Mouse (Mus musculus) megakaryocyte, embryonic 14.5 days (primary cell): ENCODE measurements around the gene Ninj1. TPM values are rescaled to one million over a fixed set of nuclear protein-coding genes. Genes with fewer than 3 reads are reported as not detected.

ENCODE experiments used
- H3K27me3 ChIP-seq: replicated peaks from 2 replicates; pipeline ENCODE3; 2012; ENCODE audit warnings: inconsistent platforms
- H3K36me3 ChIP-seq: replicated peaks from 2 replicates; pipeline ENCODE3; 2012; ENCODE audit warnings: low read length, inconsistent platforms, mixed read lengths
- H3K4me1 ChIP-seq: 2 replicates; pipeline ENCODE4 v1.6.1; 2012; ENCODE audit warnings: inconsistent platforms
- H3K4me3 ChIP-seq: replicated peaks from 2 replicates; pipeline ENCODE3; 2012; ENCODE audit warnings: moderate library complexity, mild to moderate bottlenecking, inconsistent platforms
- H3K9me3 ChIP-seq: 2 replicates; pipeline ENCODE4 v1.6.1; 2012; ENCODE audit warnings: inconsistent platforms
- FLI1 ChIP-seq: IDR thresholded peaks from 2 replicates; pipeline ENCODE4 v1.6.1; 2012; ENCODE audit warnings: low read length, inconsistent platforms, mixed read lengths
- GATA1 ChIP-seq: IDR thresholded peaks from 3 replicates; pipeline ENCODE4 v1.6.1; 2012; ENCODE audit warnings: mixed read lengths, low read length, inconsistent platforms, borderline replicate concordance
- polyA plus RNA-seq: library from polyadenylated mRNA; stranded (reverse); fragments of >175 nt; gene quantifications from 2 replicates; pipeline ENCODE4 v1.2.3, GENCODE M21; 2012; ENCODE audit warnings: low replicate concordance; ENCODE audit not compliant: insufficient read depth

The Ninj1 gene
- polyA plus RNA-seq, 1 experiment, result 866 TPM

GRCm38 (mm10) chr13:49194811-49195210 lies 7.5 kb downstream of the Ninj1 start:
- Histone ChIP-seq H3K27me3 (peaks cover 5% of the 10 kb centered on the region), H3K4me1 (peaks cover 100% of the 10 kb centered on the region), H3K9me3 (no peaks in the 10 kb centered on the region), H3K4me3 (peak overlapping the region; percentile 15), H3K36me3 (peaks cover 98% of the 10 kb centered on the region)
- TF ChIP-seq GATA1 (no peak), FLI1 (no peak)

DNA sequence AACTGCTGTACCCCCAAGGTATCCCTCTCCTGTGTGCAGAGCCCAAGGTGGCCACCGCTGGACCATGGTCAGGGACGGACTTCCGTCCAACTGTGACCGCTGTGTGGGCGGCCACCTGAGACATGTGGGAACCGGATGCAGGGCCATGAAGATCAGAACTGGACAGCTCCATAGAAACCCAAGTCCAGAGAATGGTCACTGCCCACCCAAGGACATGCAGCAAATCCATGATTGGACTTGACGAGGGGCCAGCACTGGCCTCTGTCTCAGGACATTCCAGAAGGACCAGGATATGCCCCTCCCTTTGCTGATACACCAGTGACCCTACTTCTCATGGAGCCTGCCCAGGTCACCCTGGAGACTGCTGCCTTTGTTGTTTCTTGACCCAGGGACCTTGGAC lies 8.4 kb downstream of the Ninj1 start:
- Histone ChIP-seq H3K27me3 (peaks cover 5% of the 10 kb centered on the region), H3K9me3 (no peaks in the 10 kb centered on the region), H3K4me1 (peaks cover 100% of the 10 kb centered on the region), H3K4me3 (peak overlapping the region; percentile 14), H3K36me3 (peaks cover 100% of the 10 kb centered on the region)
- TF ChIP-seq FLI1 (no peak), GATA1 (no peak)

DNA sequence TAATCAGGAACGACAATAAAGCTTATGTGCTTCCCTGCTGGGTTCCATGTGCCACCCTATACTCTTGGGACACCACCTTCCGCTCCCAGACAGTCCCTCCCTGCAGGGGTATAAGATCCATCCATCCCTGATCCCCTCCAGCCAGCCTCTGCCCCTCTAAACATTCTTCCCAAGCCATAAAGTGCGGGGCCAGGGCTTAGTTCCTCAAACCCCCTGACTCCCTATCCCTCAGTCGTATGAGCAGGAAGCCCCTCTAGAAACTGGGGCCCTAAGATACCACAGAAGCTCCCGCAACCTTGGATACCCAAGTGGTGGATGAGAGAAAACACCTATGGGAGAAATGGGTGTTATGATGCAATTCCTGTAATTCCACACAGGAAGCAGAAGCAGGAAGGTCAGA lies 8.9 kb downstream of the Ninj1 start:
- TF ChIP-seq FLI1 (no peak), GATA1 (no peak)
- H3K4me3 ChIP-seq, result no peak overlapping the region
- H3K9me3 ChIP-seq, result no peaks in the 10 kb centered on the region
- H3K4me1 ChIP-seq, result peaks cover 100% of the 10 kb centered on the region
- peaks cover 5% of the 10 kb centered on the region for H3K27me3 ChIP-seq
- H3K36me3 ChIP-seq, result peaks cover 100% of the 10 kb centered on the region

DNA sequence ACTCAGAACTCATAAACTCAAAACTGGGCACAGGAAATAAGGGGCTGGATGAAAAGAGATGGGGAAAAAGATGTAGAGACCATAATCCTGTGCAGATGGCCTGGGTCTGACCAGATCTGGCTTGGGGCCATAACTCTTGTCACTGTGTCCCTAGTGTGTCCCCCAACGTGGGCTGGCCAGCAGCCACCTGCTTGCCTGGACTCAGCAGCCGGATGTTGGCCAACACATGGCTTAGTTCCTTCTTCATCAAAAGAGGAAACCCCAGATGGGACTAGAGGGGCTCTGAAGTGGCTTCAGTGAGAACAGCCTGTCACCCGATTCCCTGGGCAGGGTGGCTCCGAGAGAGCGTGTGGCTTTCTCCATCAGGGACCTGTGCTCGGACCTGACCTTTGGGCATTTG lies 9.5 kb downstream of the Ninj1 start:
- peaks cover 98% of the 10 kb centered on the region for H3K36me3 ChIP-seq
- H3K27me3 ChIP-seq, result peaks cover 5% of the 10 kb centered on the region
- TF ChIP-seq FLI1, result no peak
- TF ChIP-seq GATA1, result no peak
- H3K4me3 ChIP-seq, result peak overlapping the region; percentile 67
- H3K9me3 ChIP-seq, result no peaks in the 10 kb centered on the region
- H3K4me1 ChIP-seq, result peaks cover 100% of the 10 kb centered on the region

DNA sequence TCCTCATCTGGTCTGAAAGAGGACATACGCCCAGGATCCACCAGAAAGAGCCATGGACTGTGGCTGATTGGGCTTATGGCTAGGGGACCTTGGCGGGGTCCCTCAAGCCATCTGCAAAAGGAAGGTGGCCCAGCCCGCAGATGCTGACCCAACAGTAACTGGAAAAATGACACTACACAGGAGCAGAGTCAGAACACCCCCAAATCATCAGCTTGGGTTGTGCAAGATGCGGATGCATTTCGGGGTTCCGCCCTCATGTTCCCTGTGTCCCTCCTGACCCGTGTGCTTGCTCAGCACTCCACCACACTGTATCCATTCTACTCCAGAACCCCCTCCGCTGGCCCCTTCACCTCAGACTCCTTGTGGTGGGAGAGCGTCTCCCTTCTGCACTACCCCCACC lies 11.4 kb downstream of the Ninj1 start:
- Histone ChIP-seq H3K9me3 (no peaks in the 10 kb centered on the region), H3K4me1 (peaks cover 96% of the 10 kb centered on the region), H3K4me3 (no peak overlapping the region), H3K36me3 (peaks cover 98% of the 10 kb centered on the region), H3K27me3 (peaks cover 4% of the 10 kb centered on the region)
- TF ChIP-seq GATA1, result no peak
- no peak for TF ChIP-seq FLI1

DNA sequence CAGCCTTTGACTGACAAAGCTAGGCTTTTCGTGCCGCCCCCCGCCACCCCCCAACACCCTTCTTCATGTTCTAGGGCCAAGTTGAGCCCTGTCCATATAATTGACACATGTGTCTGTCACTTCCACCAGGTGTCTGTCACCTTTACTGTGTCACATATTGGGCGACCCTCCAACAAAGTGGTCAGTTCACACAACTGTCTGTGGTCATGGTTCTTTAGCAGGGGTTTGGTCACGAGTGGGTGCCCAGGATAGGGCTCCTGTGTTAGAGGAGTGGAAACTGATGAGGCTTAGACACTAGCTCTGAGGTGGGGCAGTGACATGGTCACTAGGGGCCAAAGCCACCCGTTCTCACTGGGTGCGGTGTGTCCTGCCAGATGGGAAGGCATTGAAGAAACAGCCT lies 12.6 kb downstream of the Ninj1 start:
- Histone ChIP-seq H3K4me3 (peak overlapping the region; percentile 48), H3K27me3 (peaks cover 3% of the 10 kb centered on the region), H3K36me3 (peaks cover 98% of the 10 kb centered on the region), H3K4me1 (peaks cover 95% of the 10 kb centered on the region), H3K9me3 (no peaks in the 10 kb centered on the region)
- TF ChIP-seq GATA1 (no peak), FLI1 (no peak)

DNA sequence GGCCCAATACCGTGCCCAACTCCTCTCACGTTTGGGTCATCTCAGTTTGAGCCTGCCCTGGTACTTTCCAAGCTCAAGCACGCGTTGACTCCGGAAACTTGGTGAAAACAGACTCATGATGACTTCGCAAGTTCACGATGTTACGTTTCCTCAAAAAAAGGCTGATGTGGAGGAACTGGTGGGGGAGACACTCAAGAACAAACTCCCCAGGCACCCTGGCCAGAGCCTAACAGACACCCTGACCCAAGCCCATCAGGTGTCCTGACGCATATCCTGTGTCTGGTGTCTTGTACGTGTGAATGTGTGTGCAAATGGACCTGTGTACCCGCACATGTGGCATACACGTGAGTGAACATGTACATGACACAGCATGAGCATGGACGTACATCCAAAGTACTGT lies 13.4 kb downstream of the Ninj1 start:
- TF ChIP-seq GATA1, result no peak
- TF ChIP-seq FLI1, result no peak
- H3K27me3 ChIP-seq, result peaks cover 3% of the 10 kb centered on the region
- H3K4me1 ChIP-seq, result peaks cover 95% of the 10 kb centered on the region
- H3K9me3 ChIP-seq, result no peaks in the 10 kb centered on the region
- H3K4me3 ChIP-seq, result peak overlapping the region; percentile 88
- H3K36me3 ChIP-seq, result peaks cover 98% of the 10 kb centered on the region

- H3K9me3 ChIP-seq, result no peaks in the 10 kb centered on the region
- H3K36me3 ChIP-seq, result peaks cover 95% of the 10 kb centered on the region
- peaks cover 3% of the 10 kb centered on the region for H3K27me3 ChIP-seq
- H3K4me3 ChIP-seq, result no peak overlapping the region
- TF ChIP-seq FLI1, result no peak
- TF ChIP-seq GATA1, result no peak
- H3K4me1 ChIP-seq, result peaks cover 94% of the 10 kb centered on the region
Measured at GRCm38 (mm10) chr13:49202556-49202955, 15.3 kb downstream of the Ninj1 start.

GRCm38 (mm10) chr13:49205381-49205998 lies 18.2 kb downstream of the Ninj1 start:
- Histone ChIP-seq H3K4me1 (peaks cover 94% of the 10 kb centered on the region), H3K27me3 (no peaks in the 10 kb centered on the region), H3K9me3 (no peaks in the 10 kb centered on the region), H3K36me3 (peaks cover 92% of the 10 kb centered on the region), H3K4me3 (no peak overlapping the region)
- TF ChIP-seq GATA1 (no peak), FLI1 (no peak)

DNA sequence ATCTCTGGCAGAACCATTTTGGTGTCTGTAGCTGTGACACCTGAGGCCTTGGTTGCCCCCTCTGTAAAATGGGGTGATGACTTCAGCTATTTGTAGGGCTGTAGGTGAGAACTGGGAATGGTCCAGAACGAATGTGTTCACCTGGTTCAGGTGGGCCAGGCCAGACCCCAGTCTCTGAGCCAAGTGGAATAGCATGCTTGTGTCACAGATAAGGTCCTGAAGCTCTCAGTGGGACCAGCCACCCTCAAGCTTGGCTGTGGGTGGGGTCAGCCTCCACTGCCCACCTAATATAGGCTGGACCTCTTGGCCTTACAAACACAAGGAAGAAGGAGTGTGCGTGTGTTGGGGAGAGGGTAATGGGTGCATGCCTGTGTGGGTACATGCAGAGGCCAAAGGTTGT lies 19.1 kb downstream of the Ninj1 start:
- Histone ChIP-seq H3K4me3 (peak overlapping the region; percentile 57), H3K4me1 (peaks cover 94% of the 10 kb centered on the region), H3K36me3 (peaks cover 93% of the 10 kb centered on the region), H3K27me3 (no peaks in the 10 kb centered on the region), H3K9me3 (no peaks in the 10 kb centered on the region)
- TF ChIP-seq GATA1 (no peak), FLI1 (no peak)

DNA sequence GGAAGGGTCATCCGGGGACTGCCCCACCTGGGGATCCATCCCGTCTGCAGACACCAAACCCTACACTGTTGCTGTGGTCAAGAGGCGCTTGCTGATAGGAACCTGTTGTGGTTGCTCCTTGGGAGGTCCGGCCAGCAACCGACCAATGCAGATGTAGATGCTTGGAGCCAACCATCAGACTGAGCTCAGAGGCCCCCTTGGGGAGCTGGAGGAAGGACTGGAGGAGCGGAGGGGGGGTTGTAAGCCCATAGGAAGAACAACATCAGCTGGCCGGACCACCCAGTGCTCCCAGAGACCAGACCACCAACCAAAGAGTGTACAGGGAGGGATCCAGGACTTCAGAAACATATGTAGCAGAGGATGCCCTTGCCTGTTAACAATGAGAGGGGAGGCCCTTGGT lies 22.0 kb downstream of the Ninj1 start:
- Histone ChIP-seq H3K4me1 (peaks cover 98% of the 10 kb centered on the region), H3K4me3 (peak overlapping the region; percentile 38)
- TF ChIP-seq FLI1 (no peak), GATA1 (no peak)

More for the DNA sequence above, 22.0 kb downstream of the Ninj1 start:
- Histone ChIP-seq H3K9me3 (no peaks in the 10 kb centered on the region), H3K36me3 (peaks cover 82% of the 10 kb centered on the region), H3K27me3 (no peaks in the 10 kb centered on the region)
